In genomic region chr8:26864971-26865370, GRCm38 (mm10) we compare ENCODE assay signal across 23 mouse cellular contexts.
A peak's percentile ranks its signal among the peaks of the same experiment; 100 is the strongest.
DNase-seq lines count a peak whose midpoint lies in the region; ATAC-seq lines count a peak whose summit lies in the region.
"Had no signal": no experiment of that assay in that cellular context is flagged by ENCODE, and none has a peak within 500 bp of the region (broad histone marks: within the 10 kb centered on the region; RNA-seq: fewer than 3 reads in every experiment).

No protein-coding gene starts in this region.

- no peak overlapping the region for H3K4me2 ChIP-seq in heart, embryonic 11.5 days
- H3K4me2 ChIP-seq: embryonic facial prominence, embryonic 12.5 days; forebrain, embryonic 12.5 days had no signal

- H3K36me3 ChIP-seq in limb, embryonic 10.5 days = no peaks in the 10 kb centered on the region
- H3K36me3 ChIP-seq in heart, embryonic 11.5 days (ENCODE audit: control insufficient read depth, insufficient read depth, low read length) = peaks cover under 1% of the 10 kb centered on the region; the same call in 1 of the 2 replicates
- H3K36me3 ChIP-seq: embryonic facial prominence, embryonic 12.5 days; forebrain, embryonic 10.5 days; forebrain, embryonic 12.5 days; G1E had no signal

- peaks cover 37% of the 10 kb centered on the region for H3K4me1 ChIP-seq in limb, embryonic 10.5 days
- H3K4me1 ChIP-seq in heart, embryonic 11.5 days (ENCODE audit: control insufficient read depth, insufficient read depth, low read length) = peaks cover 8% of the 10 kb centered on the region; the same call in 1 of the 2 replicates
- H3K4me1 ChIP-seq: forebrain, embryonic 12.5 days had no signal

- WGBS in limb, embryonic 10.5 days = 70% methylated on average over 10 of the region's 10 CpGs
- 66% methylated on average over 10 of the region's 10 CpGs for WGBS in heart, embryonic 11.5 days (ENCODE audit: insufficient replicate concordance)

- no peak overlapping the region for H3K27ac ChIP-seq in limb, embryonic 10.5 days
- no peak overlapping the region for H3K27ac ChIP-seq in heart, embryonic 11.5 days (ENCODE audit: low read depth, low read length)
- H3K27ac ChIP-seq: embryonic facial prominence, embryonic 10.5 days; embryonic facial prominence, embryonic 12.5 days; forebrain, embryonic 10.5 days; forebrain, embryonic 12.5 days had no signal

- H3K4me3 ChIP-seq in limb, embryonic 10.5 days = no peak overlapping the region
- no peak overlapping the region for H3K4me3 ChIP-seq in heart, embryonic 11.5 days (ENCODE audit: low read depth, low read length)
- H3K4me3 ChIP-seq: embryonic facial prominence, embryonic 10.5 days; embryonic facial prominence, embryonic 12.5 days; forebrain, embryonic 10.5 days; forebrain, embryonic 12.5 days had no signal

- peaks cover 32% of the 10 kb centered on the region for H3K27me3 ChIP-seq in limb, embryonic 10.5 days (ENCODE audit: low read depth, poor library complexity, severe bottlenecking)
- H3K27me3 ChIP-seq in heart, embryonic 11.5 days (ENCODE audit: control insufficient read depth, insufficient read depth, low read length) = no peaks in the 10 kb centered on the region; the same call in 1 of the 2 replicates
- H3K27me3 ChIP-seq: CH12.LX; embryonic facial prominence, embryonic 12.5 days; forebrain, embryonic 12.5 days had no signal

- peak; percentile 39 for DNase-seq in 3134 (ENCODE audit: extremely low read depth, insufficient read length, low spot score)
- peak; percentile 13 for DNase-seq in NIH3T3 (ENCODE audit: low read depth)
- peak; percentile 90 for DNase-seq in fibroblast of lung, adult 2 months (ENCODE audit: low read depth)
- peak; percentile 29 for DNase-seq in limb, embryonic 10.5 days (ENCODE audit: low spot score)
- DNase-seq in kidney, adult 9 months = no peak
- no peak for DNase-seq in cerebellum, adult 8-10 months
- DNase-seq: adrenal gland, adult 8-10 months; adrenal gland, postnatal 14 days; adrenal gland, postnatal 36 days; B cell, adult 2 months; cerebellum, adult 11-12 months; cerebellum, adult 2 months; cerebellum, adult 9-11 months had no signal

- ATAC-seq in heart, embryonic 11.5 days (replicated peaks; ENCODE audit: insufficient number of reproducible peaks, low FRiP score, low TSS enrichment) = no peak
- ATAC-seq: CD4-positive, CD25-positive, alpha-beta regulatory T cell, adult 4 months; forebrain, embryonic 14.5 days; forebrain, embryonic 16.5 days had no signal

- 0 out of 2 replicates have a peak, but pooled peaks cover 2% of the 10 kb centered on the region for H3K9me3 ChIP-seq in limb, embryonic 10.5 days (replicated peaks)
- peaks cover 2% of the 10 kb centered on the region for H3K9me3 ChIP-seq in heart, embryonic 11.5 days (replicated peaks; ENCODE audit: control insufficient read depth, low read length)

- no peak overlapping the region for H3K9ac ChIP-seq in heart, embryonic 11.5 days (ENCODE audit: low read depth, low read length)
- H3K9ac ChIP-seq: embryonic facial prominence, embryonic 12.5 days; forebrain, embryonic 12.5 days had no signal

Comparison
In these comparisons a context has a peak if more than half of its experiments do, and no peak if none do; other contexts are left out.
1. DNase-seq: peak in 3134 (single experiment), NIH3T3 (single experiment), fibroblast of lung, adult 2 months (single experiment) and limb, embryonic 10.5 days (single experiment); none in kidney, adult 9 months (single experiment) and cerebellum, adult 8-10 months (single experiment).